Mouse (Mus musculus) ES-E14 (cell line): ENCODE data around the gene Ankmy1.

Experiments
- CHD2 ChIP-seq: IDR thresholded peaks from 2 replicates; pipeline ENCODE4 v1.6.1; 2014; ENCODE audit warnings: mild to moderate bottlenecking, low read depth, low read length, inconsistent platforms
- HCFC1 ChIP-seq: IDR thresholded peaks from 2 replicates; pipeline ENCODE4 v1.6.1; 2012; ENCODE audit warnings: low read length, inconsistent platforms, borderline replicate concordance; ENCODE audit not compliant: insufficient read depth
- MAFK ChIP-seq: IDR thresholded peaks from 2 replicates; pipeline ENCODE4 v1.6.1; 2014; ENCODE audit warnings: mild to moderate bottlenecking, low read depth, low read length, inconsistent platforms; ENCODE audit not compliant: insufficient read depth
- ZC3H11A ChIP-seq: IDR thresholded peaks from 2 replicates; pipeline ENCODE4 v1.6.1; 2012; ENCODE audit warnings: low read depth, mild to moderate bottlenecking, inconsistent platforms, low read length, borderline replicate concordance

GRCm38 (mm10) chr1:92916725-92917124 lies 14.0 kb upstream of the Ankmy1 start:
- TF ChIP-seq HCFC1 (no peak), MAFK (no peak), ZC3H11A (no peak), CHD2 (no peak)
